Mouse (Mus musculus) kidney, embryonic 16.5 days (tissue): Measurements from ENCODE around the gene Erich3. TPM values are rescaled to one million over a fixed set of nuclear protein-coding genes. Genes with fewer than 3 reads are reported as not detected.

Experiments used
- ATAC-seq: fragments of 200-750 bp; cut with Nextera tagmentation; 2 replicates; pipeline ENCODE4 v1.8.0; 2017; ENCODE audit warnings: moderate TSS enrichment; ENCODE audit not compliant: low FRiP score, low TSS enrichment
- H3K27ac ChIP-seq: fragments of 300-500 bp; sonication (generic); 2 replicates; pipeline ENCODE4 v1.5.1; 2014; ENCODE audit warnings: low read length
- H3K27me3 ChIP-seq: fragments of 300-500 bp; sonication (generic); 2 replicates; pipeline ENCODE4 v1.6.1; 2014; ENCODE audit warnings: low read length, control low read depth, mixed read lengths; ENCODE audit not compliant: insufficient read depth
- H3K36me3 ChIP-seq: fragments of 300-500 bp; sonication (generic); 2 replicates; pipeline ENCODE4 v1.6.1; 2014; ENCODE audit warnings: low read length, control low read depth, mixed read lengths; ENCODE audit not compliant: insufficient read depth
- H3K4me1 ChIP-seq: fragments of 300-500 bp; sonication (generic); 2 replicates; pipeline ENCODE4 v1.6.1; 2014; ENCODE audit warnings: low read length, control low read depth, mixed read lengths; ENCODE audit not compliant: insufficient read depth
- H3K4me2 ChIP-seq: fragments of 300-500 bp; sonication (generic); replicated peaks from 2 replicates; pipeline ENCODE4 v1.6.1; 2014; ENCODE audit warnings: low read depth, low read length
- H3K4me3 ChIP-seq: fragments of 300-500 bp; sonication (generic); 2 replicates; pipeline ENCODE4 v1.5.1; 2014; ENCODE audit warnings: mild to moderate bottlenecking, low read length
- H3K9ac ChIP-seq: fragments of 300-500 bp; sonication (generic); replicated peaks from 2 replicates; pipeline ENCODE4 v1.6.1; 2014; ENCODE audit warnings: low read length
- H3K9me3 ChIP-seq: fragments of 300-500 bp; sonication (generic); 2 replicates; pipeline ENCODE4 v1.6.1; 2016; ENCODE audit warnings: low read length, control low read depth
- WGBS: fragments of 180-500 bp; shearing (Covaris S2); extraction: QIAGEN DNeasy Blood & Tissue Kit; methylation state at CpG from one replicate; pipeline ENCODE4 v1.1.7; 2014; 5-methylcytosine and 5-hydroxymethylcytosine counted together
- polyA plus RNA-seq: library from polyadenylated mRNA; unstranded; fragments of >200 nt; fragmentation: Nextera tagmentation; extraction: Ambion mirVana; gene quantifications from 2 replicates; pipeline ENCODE4 v1.2.1, GENCODE M21; 2015

Gene Erich3
- polyA plus RNA-seq, 1 experiment from 2014 or later: 0.04 TPM

GRCm38 (mm10) chr3:154668485-154668884 is 4.8 kb downstream of the Erich3 start:
- ATAC-seq: no peak
- H3K36me3 ChIP-seq: no peaks in the 10 kb centered on the region
- H3K4me3 ChIP-seq: no peak overlapping the region
- H3K27me3 ChIP-seq: peaks cover 30% of the 10 kb centered on the region
- H3K9me3 ChIP-seq: no peaks in the 10 kb centered on the region
- H3K27ac ChIP-seq: no peak overlapping the region
- H3K9ac ChIP-seq: no peak overlapping the region
- peaks cover 8% of the 10 kb centered on the region for H3K4me1 ChIP-seq
- WGBS: 85% methylated on average over 3 of the region's 3 CpGs
- no peak overlapping the region for H3K4me2 ChIP-seq

- H3K27me3 ChIP-seq: peaks cover 10% of the 10 kb centered on the region
- 0 out of 2 replicates have a peak, but pooled peaks cover 3% of the 10 kb centered on the region for H3K4me1 ChIP-seq
- no peak overlapping the region for H3K4me3 ChIP-seq
- 85% methylated on average over 6 of the region's 6 CpGs for WGBS
- H3K27ac ChIP-seq: no peak overlapping the region
- no peak for ATAC-seq
- no peaks in the 10 kb centered on the region for H3K36me3 ChIP-seq
- no peaks in the 10 kb centered on the region for H3K9me3 ChIP-seq
- no peak overlapping the region for H3K4me2 ChIP-seq
- no peak overlapping the region for H3K9ac ChIP-seq
These were observed 6.9 kb downstream of the Erich3 start for GRCm38 (mm10) chr3:154670584-154670983.

GRCm38 (mm10) chr3:154671013-154671412 is 7.4 kb downstream of the Erich3 start:
- H3K4me2 ChIP-seq: no peak overlapping the region
- peaks cover 5% of the 10 kb centered on the region; the same call in 1 of the 2 replicates for H3K27me3 ChIP-seq
- H3K36me3 ChIP-seq: no peaks in the 10 kb centered on the region
- H3K27ac ChIP-seq: no peak overlapping the region
- ATAC-seq: no peak
- no peak overlapping the region for H3K4me3 ChIP-seq
- H3K9ac ChIP-seq: no peak overlapping the region
- no peaks in the 10 kb centered on the region for H3K9me3 ChIP-seq
- WGBS: 85% methylated on average over 5 of the region's 5 CpGs
- 0 out of 2 replicates have a peak, but pooled peaks cover 3% of the 10 kb centered on the region for H3K4me1 ChIP-seq

- no peaks in the 10 kb centered on the region for H3K36me3 ChIP-seq
- 59% methylated on average over 8 of the region's 8 CpGs for WGBS
These were observed 9.7 kb downstream of the Erich3 start for GRCm38 (mm10) chr3:154673326-154673725.

GRCm38 (mm10) chr3:154682570-154682969 is 18.9 kb downstream of the Erich3 start:
- H3K36me3 ChIP-seq: no peaks in the 10 kb centered on the region
- H3K4me2 ChIP-seq: no peak overlapping the region
- no peaks in the 10 kb centered on the region for H3K4me1 ChIP-seq
- no peaks in the 10 kb centered on the region for H3K9me3 ChIP-seq
- WGBS: 74% methylated on average over 2 of the region's 2 CpGs
- no peaks in the 10 kb centered on the region for H3K27me3 ChIP-seq
- no peak overlapping the region for H3K4me3 ChIP-seq
- no peak overlapping the region for H3K27ac ChIP-seq
- no peak overlapping the region for H3K9ac ChIP-seq
- ATAC-seq: no peak

More at GRCm38 (mm10) chr3:154673326-154673725, 9.7 kb downstream of the Erich3 start:
- H3K4me3 ChIP-seq: no peak overlapping the region
- H3K4me1 ChIP-seq: 0 out of 2 replicates have a peak, but pooled peaks cover 3% of the 10 kb centered on the region
- no peak for ATAC-seq
- no peak overlapping the region for H3K4me2 ChIP-seq
- H3K9ac ChIP-seq: no peak overlapping the region
- no peak overlapping the region for H3K27ac ChIP-seq
- H3K9me3 ChIP-seq: no peaks in the 10 kb centered on the region
- H3K27me3 ChIP-seq: no peaks in the 10 kb centered on the region

GRCm38 (mm10) chr3:154683667-154684066 is 20.0 kb downstream of the Erich3 start:
- Histone ChIP-seq H3K4me1 (no peaks in the 10 kb centered on the region), H3K4me2 (no peak overlapping the region), H3K27ac (no peak overlapping the region), H3K9ac (no peak overlapping the region), H3K4me3 (no peak overlapping the region), H3K27me3 (no peaks in the 10 kb centered on the region), H3K9me3 (no peaks in the 10 kb centered on the region), H3K36me3 (no peaks in the 10 kb centered on the region)
- WGBS: 65% methylated on average over 2 of the region's 2 CpGs
- ATAC-seq: no peak

GRCm38 (mm10) chr3:154690260-154690659 is 26.6 kb downstream of the Erich3 start:
- H3K9ac ChIP-seq: no peak overlapping the region
- 0 out of 2 replicates have a peak, but pooled peaks cover 4% of the 10 kb centered on the region for H3K4me1 ChIP-seq
- no peak overlapping the region for H3K4me3 ChIP-seq
- no peaks in the 10 kb centered on the region for H3K36me3 ChIP-seq
- no peak overlapping the region for H3K4me2 ChIP-seq
- no peaks in the 10 kb centered on the region for H3K27me3 ChIP-seq
- H3K27ac ChIP-seq: no peak overlapping the region
- no peak for ATAC-seq
- no peaks in the 10 kb centered on the region for H3K9me3 ChIP-seq

GRCm38 (mm10) chr3:154691897-154692571 is 28.4 kb downstream of the Erich3 start:
- Histone ChIP-seq H3K27me3 (no peaks in the 10 kb centered on the region), H3K4me3 (peak overlapping the region; percentile 11; the same call in 1 of the 2 replicates), H3K9ac (no peak overlapping the region), H3K9me3 (no peaks in the 10 kb centered on the region), H3K4me2 (peak overlapping the region; percentile 26; the same call in 1 of the 2 replicates), H3K4me1 (0 out of 2 replicates have a peak, but pooled peaks cover 4% of the 10 kb centered on the region), H3K27ac (no peak overlapping the region), H3K36me3 (no peaks in the 10 kb centered on the region)
- 45% methylated on average over 14 of the region's 14 CpGs for WGBS
- ATAC-seq: peak; percentile 94

- Histone ChIP-seq H3K4me1 (0 out of 2 replicates have a peak, but pooled peaks cover 4% of the 10 kb centered on the region), H3K36me3 (no peaks in the 10 kb centered on the region), H3K4me2 (no peak overlapping the region; the same call in 1 of the 2 replicates), H3K4me3 (no peak overlapping the region), H3K27me3 (no peaks in the 10 kb centered on the region), H3K27ac (no peak overlapping the region), H3K9ac (no peak overlapping the region), H3K9me3 (no peaks in the 10 kb centered on the region)
- WGBS: 43% methylated on average over 3 of the region's 3 CpGs
- ATAC-seq: peak; percentile 14; the same call in 1 of the 2 replicates
These were observed 28.9 kb downstream of the Erich3 start for GRCm38 (mm10) chr3:154692572-154692922.

- WGBS: 73% methylated on average over 4 of the region's 4 CpGs
- 0 out of 2 replicates have a peak, but pooled peaks cover 4% of the 10 kb centered on the region for H3K4me1 ChIP-seq
- H3K27ac ChIP-seq: no peak overlapping the region
- H3K36me3 ChIP-seq: no peaks in the 10 kb centered on the region
- no peak overlapping the region for H3K9ac ChIP-seq
- H3K4me2 ChIP-seq: no peak overlapping the region
- no peak for ATAC-seq
- H3K9me3 ChIP-seq: no peaks in the 10 kb centered on the region
- H3K27me3 ChIP-seq: no peaks in the 10 kb centered on the region
- H3K4me3 ChIP-seq: no peak overlapping the region
These were observed 30.2 kb downstream of the Erich3 start for GRCm38 (mm10) chr3:154693902-154694301.
